Mouse (Mus musculus) C2C12 (cell line): Measurements from ENCODE around the gene Pold1.

ENCODE experiments used
- CTCF ChIP-seq: IDR thresholded peaks from one replicate; pipeline ENCODE4 v1.5.1; 2011; ENCODE audit not compliant: control insufficient read depth, insufficient read depth, insufficient read length
- FOSL1 ChIP-seq: IDR thresholded peaks from one replicate; pipeline ENCODE4 v1.8.0; 2011; ENCODE audit warnings: mild to moderate bottlenecking, low read length; ENCODE audit not compliant: poor library complexity, insufficient read depth, severe bottlenecking
- MAX ChIP-seq: IDR thresholded peaks from one replicate; pipeline ENCODE4 v1.6.1; 2011; ENCODE audit warnings: mild to moderate bottlenecking, control low read depth
- MYOD1 ChIP-seq: IDR thresholded peaks from one replicate; pipeline ENCODE4 v1.6.1; 2011; ENCODE audit warnings: low read depth; ENCODE audit not compliant: control insufficient read depth, insufficient read length
- USF1 ChIP-seq: IDR thresholded peaks from one replicate; pipeline ENCODE4 v1.6.1; 2011; ENCODE audit warnings: low read depth, mild to moderate bottlenecking, control low read depth, moderate library complexity

- no peak for TF ChIP-seq CTCF
- TF ChIP-seq USF1: no peak
- TF ChIP-seq MYOD1: no peak
- TF ChIP-seq FOSL1: no peak
- TF ChIP-seq MAX: no peak
Observed at GRCm38 (mm10) chr7:44525126-44525832, 23.4 kb downstream of the Pold1 start.
